Mouse (Mus musculus): ENCODE results near the gene Znrf2. TPM values are rescaled to one million over a fixed set of nuclear protein-coding genes. Genes with fewer than 3 reads are reported as not detected.

Gene Znrf2
- polyA plus RNA-seq, 1 experiment from 2014 or later, result 2.0 TPM

GRCm38 (mm10) chr6:54936496-54936895, 119.8 kb downstream of the Znrf2 start:
- Histone ChIP-seq H3K27me3 (ENCODE audit: insufficient read depth, poor library complexity, severe bottlenecking) (no peaks in the 10 kb centered on the region), H3K36me3 (no peaks in the 10 kb centered on the region), H3K9me3 (no peaks in the 10 kb centered on the region), H3K27ac (no peak overlapping the region), H3K4me1 (replicated peaks) (peaks cover 9% of the 10 kb centered on the region), H3K4me3 (no peak overlapping the region)
- DNase-seq (ENCODE audit: low spot score), result no peak
- WGBS, result 75% methylated on average over 2 of the region's 2 CpGs

- WGBS, result 70% methylated on average over 4 of the region's 4 CpGs
- DNase-seq (ENCODE audit: low spot score), result no peak
- Histone ChIP-seq H3K27ac (no peak overlapping the region), H3K27me3 (ENCODE audit: insufficient read depth, poor library complexity, severe bottlenecking) (peaks cover 28% of the 10 kb centered on the region), H3K9me3 (no peaks in the 10 kb centered on the region), H3K4me3 (no peak overlapping the region), H3K36me3 (no peaks in the 10 kb centered on the region), H3K4me1 (replicated peaks) (peaks cover 25% of the 10 kb centered on the region)
These were observed 122.9 kb downstream of the Znrf2 start for GRCm38 (mm10) chr6:54939631-54940030.

GRCm38 (mm10) chr6:54940126-54940525, 123.4 kb downstream of the Znrf2 start:
- DNase-seq (ENCODE audit: low spot score), result no peak
- Histone ChIP-seq H3K36me3 (no peaks in the 10 kb centered on the region), H3K27me3 (ENCODE audit: insufficient read depth, poor library complexity, severe bottlenecking) (peaks cover 33% of the 10 kb centered on the region), H3K9me3 (no peaks in the 10 kb centered on the region), H3K4me3 (no peak overlapping the region), H3K27ac (no peak overlapping the region), H3K4me1 (replicated peaks) (peaks cover 28% of the 10 kb centered on the region)
- WGBS, result 88% methylated on average over 7 of the region's 7 CpGs

- no peak for DNase-seq (ENCODE audit: low spot score)
- Histone ChIP-seq H3K27me3 (ENCODE audit: insufficient read depth, poor library complexity, severe bottlenecking) (peaks cover 36% of the 10 kb centered on the region), H3K4me1 (replicated peaks) (peaks cover 28% of the 10 kb centered on the region), H3K36me3 (no peaks in the 10 kb centered on the region), H3K4me3 (no peak overlapping the region), H3K9me3 (no peaks in the 10 kb centered on the region), H3K27ac (no peak overlapping the region)
- 94% methylated on average over 6 of the region's 6 CpGs for WGBS
These were observed 124.4 kb downstream of the Znrf2 start for GRCm38 (mm10) chr6:54941149-54941548.

Other genes starting within 250 kb of the Znrf2 start
- 13.8 and 17.4 TPM in 2 replicates for gene Plekha8, start 221.8 kb upstream of the Znrf2 start, polyA plus RNA-seq (2016; fragmentation: Nextera tagmentation; extraction: Ambion mirVana)
- 9.3 and 12.4 TPM in 2 replicates for gene Fkbp14, start 219.6 kb upstream of the Znrf2 start, polyA plus RNA-seq (2016; fragmentation: Nextera tagmentation; extraction: Ambion mirVana)
- gene Mturn, start 135.3 kb upstream of the Znrf2 start, polyA plus RNA-seq (2016; fragmentation: Nextera tagmentation; extraction: Ambion mirVana), result 16.6 and 26.4 TPM in 2 replicates
- 1.7 and 2.7 TPM in 2 replicates for gene Nod1, start 155.7 kb downstream of the Znrf2 start, polyA plus RNA-seq (2016; fragmentation: Nextera tagmentation; extraction: Ambion mirVana)
- 11.1 and 13.6 TPM in 2 replicates for gene Ggct, start 176.0 kb downstream of the Znrf2 start, polyA plus RNA-seq (2016; fragmentation: Nextera tagmentation; extraction: Ambion mirVana)
- 210 and 216 TPM in 2 replicates for gene Gars, start 221.1 kb downstream of the Znrf2 start, polyA plus RNA-seq (2016; fragmentation: Nextera tagmentation; extraction: Ambion mirVana)

Measured in hindbrain, embryonic 10.5 days (tissue).